8 mouse cellular contexts compared by ENCODE assay signal in the genomic region with DNA sequence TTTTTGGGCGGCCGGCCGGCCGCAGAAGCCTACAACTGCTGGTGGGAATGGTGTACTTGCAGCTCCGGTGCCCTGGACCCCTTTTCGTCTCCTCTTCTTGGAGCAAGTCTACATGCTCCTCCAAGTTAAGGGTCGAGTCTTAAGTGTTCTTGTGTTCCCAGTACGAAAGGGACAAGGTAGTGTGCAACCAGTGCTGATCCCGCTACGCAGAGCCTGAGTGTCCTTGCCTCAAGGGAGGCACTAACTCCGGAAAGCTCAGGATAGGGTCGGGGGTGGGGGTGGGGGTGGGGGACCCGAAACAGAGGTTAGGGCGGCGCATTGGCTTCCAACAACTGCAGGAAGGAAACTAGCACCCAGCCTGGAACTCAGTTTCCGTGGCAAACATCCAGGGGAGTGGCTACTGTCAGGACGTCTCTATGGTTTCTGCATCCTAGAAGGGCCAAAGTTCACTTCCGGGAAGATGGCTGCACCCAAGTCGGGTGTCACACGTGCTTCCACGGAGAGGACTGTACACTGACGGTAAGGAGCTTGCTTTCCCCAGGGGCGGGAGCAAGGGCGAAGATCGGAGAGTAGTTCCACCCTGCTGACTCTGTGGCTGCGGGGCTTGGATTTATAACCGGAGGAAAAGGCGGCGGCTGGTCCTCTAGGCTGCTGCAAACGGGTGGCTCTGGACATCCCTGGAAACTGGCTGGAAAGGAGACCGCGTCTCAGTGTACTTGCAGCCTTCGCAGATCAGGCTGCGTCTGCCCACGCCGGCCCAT. TPM values are rescaled to one million over a fixed set of nuclear protein-coding genes. Genes with fewer than 3 reads are reported as not detected.
DNase-seq lines count a peak whose midpoint lies in the region; ATAC-seq and TF ChIP-seq lines count a peak whose summit lies in the region.

Gene Gpatch4, plus strand, starts transcription at position 448 of the 761 bp plus-strand sequence.

- WGBS in heart, embryonic 12.5 days, result 8% methylated on average over 36 of the region's 36 CpGs
- WGBS in kidney, postnatal 0 days, result 10% methylated on average over 36 of the region's 36 CpGs
- 9% methylated on average over 36 of the region's 36 CpGs for WGBS in liver, embryonic 11.5 days
- WGBS in stomach, embryonic 14.5 days, result 8% methylated on average over 36 of the region's 36 CpGs

- H3K9me3 ChIP-seq in heart, embryonic 12.5 days (replicated peaks), result no peaks in the 10 kb centered on the region
- no peaks in the 10 kb centered on the region for H3K9me3 ChIP-seq in kidney, postnatal 0 days (replicated peaks; ENCODE audit: low read length)
- no peaks in the 10 kb centered on the region for H3K9me3 ChIP-seq in liver, embryonic 11.5 days (ENCODE audit: control insufficient read depth, low read length)
- no peaks in the 10 kb centered on the region for H3K9me3 ChIP-seq in stomach, embryonic 14.5 days (ENCODE audit: control insufficient read depth, low read depth, low read length)

- ATAC-seq in erythroid progenitor cell, adult 5-6 weeks (replicated peaks; ENCODE audit: low FRiP score, poor library complexity, severe bottlenecking), result peak; percentile 96
- peak; percentile 86 for ATAC-seq in heart, embryonic 12.5 days (ENCODE audit: insufficient number of reproducible peaks, low FRiP score)
- ATAC-seq in kidney, postnatal 0 days (replicated peaks; ENCODE audit: low FRiP score, low read depth), result peak; percentile 93
- ATAC-seq in liver, embryonic 11.5 days (replicated peaks; ENCODE audit: low FRiP score), result peak; percentile 96
- ATAC-seq in stomach, embryonic 14.5 days (ENCODE audit: insufficient number of reproducible peaks, insufficient read depth, low FRiP score, low read depth), result peak; percentile 90

- DNase-seq in CD4-positive, CD25-positive, alpha-beta regulatory T cell, adult 2 months (ENCODE audit: low read depth, low spot score), result peak; percentile 97
- peak; percentile 91 for DNase-seq in brain, embryonic 18.5 days (ENCODE audit: low read depth, low spot score)
- DNase-seq in kidney, postnatal 0 days (ENCODE audit: low spot score), result peak; percentile 95
- DNase-seq in liver, embryonic 11.5 days (ENCODE audit: low spot score), result peak; percentile 82
- DNase-seq in naive thymus-derived CD4-positive, alpha-beta T cell, adult 2 months (ENCODE audit: low read depth), result peak; percentile 97

- no peak for TF ChIP-seq CTCF in kidney, postnatal 0 days (IDR thresholded peaks at IDR 0.05; ENCODE audit: low read depth)

- H3K4me3 ChIP-seq in heart, embryonic 12.5 days, result peak within 1 kb of the TSS; percentile 74
- H3K4me3 ChIP-seq in kidney, postnatal 0 days (replicated peaks; ENCODE audit: low read depth, low read length), result peak within 1 kb of the TSS; percentile 64
- H3K4me3 ChIP-seq in liver, embryonic 11.5 days (ENCODE audit: low read depth, low read length), result peak within 1 kb of the TSS; percentile 93
- peak within 1 kb of the TSS; percentile 83 for H3K4me3 ChIP-seq in stomach, embryonic 14.5 days (ENCODE audit: low read depth, low read length)

- H3K4me2 ChIP-seq in heart, embryonic 12.5 days, result peak within 1 kb of the TSS; percentile 78
- H3K4me2 ChIP-seq in kidney, postnatal 0 days (ENCODE audit: low read length), result peak within 1 kb of the TSS; percentile 75
- peak within 1 kb of the TSS; percentile 87 for H3K4me2 ChIP-seq in liver, embryonic 11.5 days
- H3K4me2 ChIP-seq in stomach, embryonic 14.5 days (replicated peaks; ENCODE audit: low read depth, low read length), result peak within 1 kb of the TSS; percentile 74

- 0 out of 2 replicates have a peak, but pooled peaks cover 8% of the 10 kb centered on the region for H3K36me3 ChIP-seq in heart, embryonic 12.5 days
- no peaks in the 10 kb centered on the region for H3K36me3 ChIP-seq in kidney, postnatal 0 days (ENCODE audit: insufficient read depth, low read length)
- H3K36me3 ChIP-seq in liver, embryonic 11.5 days (ENCODE audit: control insufficient read depth, insufficient read depth, low read length), result peaks cover 5% of the 10 kb centered on the region; the same call in 1 of the 2 replicates
- H3K36me3 ChIP-seq in stomach, embryonic 14.5 days (ENCODE audit: control insufficient read depth, insufficient read depth, low read length), result no peaks in the 10 kb centered on the region

- H3K4me1 ChIP-seq in heart, embryonic 12.5 days (replicated peaks), result peaks cover 8% of the 10 kb centered on the region; the same call in 1 of the 2 replicates
- peaks cover 3% of the 10 kb centered on the region; the same call in 1 of the 2 replicates for H3K4me1 ChIP-seq in kidney, postnatal 0 days (replicated peaks; ENCODE audit: insufficient read depth, low read length)
- peaks cover 7% of the 10 kb centered on the region; the same call in 1 of the 2 replicates for H3K4me1 ChIP-seq in liver, embryonic 11.5 days (replicated peaks; ENCODE audit: control insufficient read depth, insufficient read depth, low read length)
- 0 out of 2 replicates have a peak, but pooled peaks cover 4% of the 10 kb centered on the region for H3K4me1 ChIP-seq in stomach, embryonic 14.5 days (ENCODE audit: control insufficient read depth, insufficient read depth, low read length)

- peaks cover 28% of the 10 kb centered on the region for H3K27me3 ChIP-seq in heart, embryonic 12.5 days (replicated peaks)
- H3K27me3 ChIP-seq in kidney, postnatal 0 days (ENCODE audit: insufficient read depth, low read length), result no peaks in the 10 kb centered on the region
- H3K27me3 ChIP-seq in liver, embryonic 11.5 days (replicated peaks; ENCODE audit: control insufficient read depth, insufficient read depth, low read length), result no peaks in the 10 kb centered on the region; the same call in 1 of the 2 replicates
- no peaks in the 10 kb centered on the region for H3K27me3 ChIP-seq in stomach, embryonic 14.5 days (ENCODE audit: control insufficient read depth, insufficient read depth, low read length)

- peak within 1 kb of the TSS; percentile 71 for H3K9ac ChIP-seq in heart, embryonic 12.5 days
- H3K9ac ChIP-seq in kidney, postnatal 0 days (ENCODE audit: low read depth, low read length), result peak within 1 kb of the TSS; percentile 52
- peak within 1 kb of the TSS; percentile 81 for H3K9ac ChIP-seq in liver, embryonic 11.5 days (ENCODE audit: low read depth, low read length)
- H3K9ac ChIP-seq in stomach, embryonic 14.5 days (replicated peaks; ENCODE audit: low read depth, low read length), result peak within 1 kb of the TSS; percentile 55

- H3K27ac ChIP-seq in heart, embryonic 12.5 days (ENCODE audit: poor library complexity, severe bottlenecking), result peak within 1 kb of the TSS; percentile 8; the same call in 1 of the 2 replicates
- peak within 1 kb of the TSS; percentile 50; the same call in 1 of the 2 replicates for H3K27ac ChIP-seq in kidney, postnatal 0 days
- H3K27ac ChIP-seq in liver, embryonic 11.5 days (ENCODE audit: low read depth, low read length), result peak within 1 kb of the TSS; percentile 55; the same call in 1 of the 2 replicates
- H3K27ac ChIP-seq in stomach, embryonic 14.5 days (ENCODE audit: low read length), result peak within 1 kb of the TSS; percentile 58; the same call in 1 of the 2 replicates

RNA-seq across cellular contexts. Expression of gene Gpatch4, which starts in this region (rescaled TPM):
- total RNA-seq in erythroid progenitor cell, adult 5-6 weeks (2015; ENCODE audit: low replicate concordance), result 3.6 and 8.4 TPM in 2 replicates
- 3.6 and 5.4 TPM in 2 replicates for total RNA-seq in erythroid progenitor cell, adult 5-6 weeks (2017; ENCODE audit: low replicate concordance)
- 19.2 and 19.7 TPM in 2 replicates for polyA plus RNA-seq in heart, embryonic 12.5 days (2016; fragmentation: Nextera tagmentation; extraction: Ambion mirVana)
- 24.8 and 26.3 TPM in 2 replicates for polyA plus RNA-seq in kidney, postnatal 0 days (2015; fragmentation: Nextera tagmentation; extraction: Ambion mirVana)
- 60.6 and 60.7 TPM in 2 replicates for polyA plus RNA-seq in liver, embryonic 11.5 days (2014; fragmentation: Nextera tagmentation; extraction: Ambion mirVana)
- 33.7 and 36.0 TPM in 2 replicates for polyA plus RNA-seq in stomach, embryonic 14.5 days (2014; fragmentation: Nextera tagmentation; extraction: Ambion mirVana)

Comparison
In these comparisons a context has a peak if more than half of its experiments do, and no peak if none do; other contexts are left out.
1. Peak in every context shown above with its lines: DNase-seq, ATAC-seq, H3K4me3 ChIP-seq and H3K27ac ChIP-seq.
2. H3K27ac ChIP-seq: peak in every context shown above with its lines; median percentile 58 in stomach, embryonic 14.5 days; 55 in liver, embryonic 11.5 days; 50 in kidney, postnatal 0 days; 8 in heart, embryonic 12.5 days.